Mouse (Mus musculus) kidney, postnatal 10 days (tissue): ENCODE results near the gene Tgfbr1.

Experiments used
- DNase-seq: peaks from one replicate; pipeline ENCODE4 v3.0.0; 2021; ENCODE audit warnings: mixed read lengths

Tgfbr1 gene

GRCm38 (mm10) chr4:47352803-47353388 lies at the start of gene Tgfbr1:
Gene Tgfbr1 (plus strand): TSS chr4:47353222.
- DNase-seq = peak; percentile 100

GRCm38 (mm10) chr4:47303340-47303998 lies 49.6 kb upstream of the Tgfbr1 start:
- DNase-seq = no peak

DNA sequence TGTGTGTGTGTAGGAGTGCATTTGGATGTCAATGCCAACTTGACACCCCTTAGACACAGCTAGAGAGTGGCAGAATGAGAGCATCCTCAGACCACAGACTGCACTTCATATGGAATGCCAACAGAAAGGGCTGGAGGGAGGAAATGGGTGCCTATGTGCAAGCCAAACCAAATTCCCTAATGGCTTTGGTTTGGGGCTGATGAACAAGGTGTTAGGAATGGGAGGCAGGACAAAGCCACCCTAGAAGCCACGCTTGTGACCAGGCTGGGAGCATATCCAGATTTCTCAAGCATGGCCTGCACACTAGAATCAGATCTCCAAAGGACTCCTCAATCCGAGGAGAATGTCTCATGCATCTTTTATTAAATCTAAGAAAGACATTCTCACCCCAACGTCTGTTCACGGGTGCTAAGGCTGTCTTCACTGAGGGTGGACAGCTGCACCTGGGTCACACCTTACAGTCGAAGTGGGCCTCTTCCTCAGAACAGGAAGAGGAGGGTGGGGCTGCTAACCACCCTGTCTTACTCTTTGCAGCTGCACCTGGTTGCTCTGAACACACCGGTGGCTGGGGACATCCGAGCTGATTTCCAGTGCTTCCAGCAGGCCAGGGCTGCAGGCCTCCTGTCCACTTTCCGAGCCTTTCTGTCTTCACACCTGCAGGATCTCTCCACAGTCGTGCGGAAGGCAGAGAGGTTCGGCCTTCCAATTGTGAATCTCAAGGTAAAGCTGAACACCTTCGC lies 43.0 kb upstream of the Tgfbr1 start:
- no peak for DNase-seq

DNA sequence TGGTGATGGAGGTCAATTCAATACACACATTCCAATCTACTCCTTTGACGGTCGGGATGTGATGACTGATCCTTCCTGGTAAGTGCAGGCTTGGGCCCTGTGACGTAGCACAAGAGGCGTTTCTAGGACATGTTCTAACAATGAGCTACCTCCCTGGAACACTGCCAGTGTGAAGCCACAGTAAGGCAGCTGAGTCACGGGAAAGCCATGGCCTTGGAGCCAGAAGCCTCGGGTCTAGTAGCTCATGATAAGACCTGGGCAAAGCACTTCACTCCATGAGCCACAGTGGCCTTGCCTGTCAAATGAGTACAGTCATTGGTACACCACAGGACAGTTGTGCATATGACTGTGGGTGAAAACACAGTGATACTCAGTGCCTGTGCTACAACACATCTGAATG lies 42.2 kb upstream of the Tgfbr1 start:
- DNase-seq = no peak

DNA sequence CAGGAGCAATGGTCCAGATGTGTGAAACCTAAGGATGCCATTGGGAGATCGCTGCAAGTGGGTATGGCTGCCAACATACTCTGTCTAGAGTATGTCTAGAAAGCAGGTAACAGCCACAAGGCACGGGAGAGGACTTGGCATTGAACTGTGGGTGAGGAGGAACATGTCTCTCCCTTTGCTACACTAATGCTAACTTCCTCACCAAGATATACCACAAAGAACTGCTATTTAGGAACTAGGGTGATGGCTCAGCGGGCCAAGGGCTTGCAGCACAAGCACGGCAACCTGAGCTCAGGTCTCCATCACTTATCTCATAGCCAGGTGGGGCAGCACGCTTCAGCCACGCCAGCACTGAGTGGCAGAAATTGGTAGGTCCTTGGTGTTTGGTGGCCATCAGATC lies 41.6 kb upstream of the Tgfbr1 start:
- DNase-seq = no peak

DNA sequence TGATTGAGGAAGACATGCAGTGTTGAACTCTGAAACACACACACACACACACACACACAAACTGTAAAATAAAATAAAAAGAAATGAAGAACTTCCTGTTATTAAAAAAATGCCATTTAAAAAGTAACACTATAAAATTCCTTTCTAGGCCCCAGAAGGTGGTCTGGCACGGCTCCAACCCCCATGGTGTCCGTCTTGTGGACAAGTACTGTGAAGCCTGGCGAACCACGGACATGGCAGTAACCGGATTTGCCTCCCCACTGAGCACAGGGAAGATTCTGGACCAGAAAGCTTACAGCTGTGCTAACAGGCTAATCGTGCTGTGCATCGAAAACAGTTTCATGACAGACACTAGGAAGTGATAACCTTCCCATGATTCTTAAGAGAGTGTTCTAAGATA lies 41.1 kb upstream of the Tgfbr1 start:
- peak; percentile 54 for DNase-seq

GRCm38 (mm10) chr4:47312676-47313075 lies 40.3 kb upstream of the Tgfbr1 start:
- DNase-seq = peak; percentile 25

DNA sequence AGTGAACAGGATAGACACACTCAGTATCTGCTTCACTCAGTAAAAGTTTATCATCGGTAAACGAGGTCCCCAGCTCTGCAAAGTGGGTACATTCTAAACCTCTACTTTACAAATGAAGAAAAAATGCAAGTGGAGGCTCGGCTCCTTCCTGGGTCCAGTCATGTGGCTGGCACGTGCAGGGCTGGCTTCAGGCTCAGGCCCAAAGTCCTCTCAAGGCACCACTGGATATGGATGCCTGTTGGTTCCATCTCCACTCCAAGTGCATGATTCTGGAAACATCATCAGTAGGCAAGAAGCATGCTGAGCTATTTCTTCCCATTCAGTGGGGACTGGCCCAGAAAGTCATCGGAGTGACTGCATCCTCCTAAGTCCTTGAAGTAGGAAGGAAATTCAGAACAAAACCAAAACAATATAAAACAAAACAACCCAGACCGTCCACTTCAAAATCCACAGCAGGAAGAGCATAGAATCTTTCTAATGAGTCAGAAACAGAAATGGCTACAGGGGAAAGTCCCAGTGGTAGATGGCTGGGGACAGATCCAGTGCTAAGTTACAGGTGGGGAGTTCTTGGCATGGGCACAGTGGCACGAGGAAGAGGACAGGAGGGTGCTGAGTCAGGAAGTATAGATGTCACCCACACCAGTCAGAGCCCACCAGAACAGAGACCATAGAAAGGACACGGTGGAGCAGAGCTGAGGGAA lies 39.2 kb upstream of the Tgfbr1 start:
- no peak for DNase-seq

- DNase-seq = no peak
Observed at GRCm38 (mm10) chr4:47315458-47315857, 37.6 kb upstream of the Tgfbr1 start.

DNA sequence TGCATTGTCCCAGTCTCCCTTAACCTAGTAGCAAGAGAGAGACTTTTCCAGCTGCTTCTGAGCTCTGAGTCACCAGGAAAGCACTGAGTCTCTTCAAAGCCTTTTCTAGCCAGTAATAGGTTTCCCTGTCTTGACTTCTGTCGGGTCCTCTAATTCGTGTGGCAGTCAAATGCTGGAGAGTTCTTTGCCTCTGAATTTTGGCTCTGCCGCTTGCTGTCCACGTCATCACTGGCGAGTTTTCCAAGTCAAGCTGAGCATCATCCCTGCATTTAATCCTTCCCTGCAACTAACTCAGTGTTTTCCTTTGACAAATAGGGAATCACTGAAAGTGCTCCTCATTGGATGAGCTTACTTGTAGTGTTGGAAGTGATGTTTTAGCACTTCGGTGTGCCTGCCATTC lies 36.6 kb upstream of the Tgfbr1 start:
- peak; percentile 45 for DNase-seq

GRCm38 (mm10) chr4:47319561-47320321 lies 33.3 kb upstream of the Tgfbr1 start:
- no peak for DNase-seq

GRCm38 (mm10) chr4:47322315-47322714 lies 30.7 kb upstream of the Tgfbr1 start:
- no peak for DNase-seq

- DNase-seq = no peak
Observed at GRCm38 (mm10) chr4:47324206-47324605, 28.8 kb upstream of the Tgfbr1 start.

GRCm38 (mm10) chr4:47327782-47328181 lies 25.2 kb upstream of the Tgfbr1 start:
- peak; percentile 45 for DNase-seq

- DNase-seq = no peak
Observed at GRCm38 (mm10) chr4:47329285-47329684, 23.7 kb upstream of the Tgfbr1 start.

DNA sequence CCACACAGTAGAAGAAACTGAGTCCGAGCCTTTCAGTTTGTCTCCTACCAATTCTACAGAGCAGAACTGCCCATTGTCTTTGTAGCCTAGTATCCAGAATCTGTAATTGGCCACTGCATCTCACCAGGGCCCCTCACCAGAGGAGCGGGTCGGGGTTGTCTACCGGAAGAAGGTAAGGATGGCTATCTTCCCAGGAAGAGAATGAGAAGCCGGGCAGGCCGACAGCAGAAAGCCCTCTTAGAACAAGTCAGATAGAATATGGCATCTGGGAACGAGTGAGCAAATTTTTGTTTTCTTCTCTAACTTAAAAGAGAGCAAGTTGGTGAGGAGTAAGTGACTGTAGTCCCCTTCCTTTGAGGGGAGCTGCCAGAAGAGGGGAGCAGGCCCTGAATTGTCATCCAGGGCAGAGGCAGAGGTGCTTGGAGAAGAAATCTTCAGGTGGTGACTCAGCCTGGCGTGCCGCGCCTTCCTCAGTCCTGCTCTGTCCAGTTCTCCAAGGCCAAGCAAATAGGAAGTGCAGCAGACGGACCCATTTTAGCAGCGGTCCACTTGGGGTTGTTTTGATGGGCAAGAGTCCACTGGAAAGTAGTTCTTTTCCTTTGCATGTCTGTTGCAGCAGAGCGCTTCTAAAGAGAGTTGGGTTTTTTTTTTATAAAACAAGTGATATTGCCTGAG lies 22.5 kb upstream of the Tgfbr1 start:
- DNase-seq = no peak

- no peak for DNase-seq
Observed at GRCm38 (mm10) chr4:47332812-47333343, 20.1 kb upstream of the Tgfbr1 start.

- no peak for DNase-seq
Observed at GRCm38 (mm10) chr4:47333541-47333940, 19.5 kb upstream of the Tgfbr1 start.

GRCm38 (mm10) chr4:47336941-47337600 lies 16.0 kb upstream of the Tgfbr1 start:
- no peak for DNase-seq

- no peak for DNase-seq
Observed at GRCm38 (mm10) chr4:47342632-47343031, 10.4 kb upstream of the Tgfbr1 start.

GRCm38 (mm10) chr4:47347022-47347421 lies 6.0 kb upstream of the Tgfbr1 start:
- DNase-seq = no peak
